Mouse (Mus musculus) erythroblast, embryonic 14.5 days (primary cell): Measurements from ENCODE around the gene Klhl25.

Experiments used
- GATA1 ChIP-seq: IDR thresholded peaks from 2 replicates; pipeline ENCODE4 v1.6.1; 2012; ENCODE audit warnings: low read length, inconsistent platforms, mixed read lengths
- TAL1 ChIP-seq: IDR thresholded peaks from 3 replicates; pipeline ENCODE4 v1.6.1; 2012; ENCODE audit warnings: low read length, inconsistent platforms, mixed read lengths

GRCm38 (mm10) chr7:75865026-75865425 is 16.9 kb downstream of the Klhl25 start:
- TF ChIP-seq GATA1: no peak
- no peak for TF ChIP-seq TAL1
